Mouse (Mus musculus): Measurements from ENCODE around the gene Idh2. TPM values are rescaled to one million over a fixed set of nuclear protein-coding genes. Genes with fewer than 3 reads are reported as not detected.

The Idh2 gene
- polyA plus RNA-seq, 1 experiment = 48.6 TPM

- no peak for TF ChIP-seq POLR2A (IDR thresholded peaks at IDR 0.05; ENCODE audit: borderline replicate concordance, low read depth, low read length)
- TF ChIP-seq CTCF (IDR thresholded peaks at IDR 0.05; ENCODE audit: low read depth, low read length) = no peak
- Histone ChIP-seq H3K27ac (ENCODE audit: insufficient read depth, low read depth, low read length) (no peak overlapping the region), H3K4me1 (ENCODE audit: control insufficient read depth, insufficient read depth, low read length) (peaks cover 13% of the 10 kb centered on the region), H3K4me3 (ENCODE audit: insufficient read depth, low read length) (no peak overlapping the region)
These were observed 14.1 kb upstream of the Idh2 start for GRCm38 (mm10) chr7:80129278-80129677.

GRCm38 (mm10) chr7:80123672-80124071, 8.5 kb upstream of the Idh2 start:
- no peak overlapping the region for H3K27ac ChIP-seq (ENCODE audit: insufficient read depth, low read depth, low read length)
- no peak overlapping the region for H3K4me3 ChIP-seq (ENCODE audit: insufficient read depth, low read length)
- no peak for TF ChIP-seq CTCF (IDR thresholded peaks at IDR 0.05; ENCODE audit: low read depth, low read length)
- no peak for TF ChIP-seq POLR2A (IDR thresholded peaks at IDR 0.05; ENCODE audit: borderline replicate concordance, low read depth, low read length)
- H3K4me1 ChIP-seq (ENCODE audit: control insufficient read depth, insufficient read depth, low read length) = peaks cover 17% of the 10 kb centered on the region

- Histone ChIP-seq H3K4me3 (ENCODE audit: insufficient read depth, low read length) (no peak overlapping the region), H3K4me1 (ENCODE audit: control insufficient read depth, insufficient read depth, low read length) (peaks cover 17% of the 10 kb centered on the region), H3K27ac (ENCODE audit: insufficient read depth, low read depth, low read length) (peak overlapping the region; percentile 26; the same call in 1 of the 2 replicates)
These were observed 7.9 kb upstream of the Idh2 start for GRCm38 (mm10) chr7:80123115-80123514.

GRCm38 (mm10) chr7:80121083-80121482, 5.9 kb upstream of the Idh2 start:
- Histone ChIP-seq H3K27ac (ENCODE audit: insufficient read depth, low read depth, low read length) (no peak overlapping the region), H3K4me1 (ENCODE audit: control insufficient read depth, insufficient read depth, low read length) (peaks cover 12% of the 10 kb centered on the region)
- TF ChIP-seq POLR2A (IDR thresholded peaks at IDR 0.05; ENCODE audit: borderline replicate concordance, low read depth, low read length) = no peak
- TF ChIP-seq CTCF (IDR thresholded peaks at IDR 0.05; ENCODE audit: low read depth, low read length) = no peak

More at GRCm38 (mm10) chr7:80123115-80123514, 7.9 kb upstream of the Idh2 start:
- TF ChIP-seq POLR2A (IDR thresholded peaks at IDR 0.05; ENCODE audit: borderline replicate concordance, low read depth, low read length) = no peak
- no peak for TF ChIP-seq CTCF (IDR thresholded peaks at IDR 0.05; ENCODE audit: low read depth, low read length)

GRCm38 (mm10) chr7:80119198-80119597, 4.0 kb upstream of the Idh2 start:
- peaks cover 15% of the 10 kb centered on the region for H3K4me1 ChIP-seq (ENCODE audit: control insufficient read depth, insufficient read depth, low read length)
- H3K4me3 ChIP-seq (ENCODE audit: insufficient read depth, low read length) = no peak overlapping the region
- TF ChIP-seq CTCF (IDR thresholded peaks at IDR 0.05; ENCODE audit: low read depth, low read length) (no peak), POLR2A (IDR thresholded peaks at IDR 0.05; ENCODE audit: borderline replicate concordance, low read depth, low read length) (no peak)
- no peak overlapping the region for H3K27ac ChIP-seq (ENCODE audit: insufficient read depth, low read depth, low read length)

More at GRCm38 (mm10) chr7:80121083-80121482, 5.9 kb upstream of the Idh2 start:
- H3K4me3 ChIP-seq (ENCODE audit: insufficient read depth, low read length) = no peak overlapping the region

- TF ChIP-seq CTCF (IDR thresholded peaks at IDR 0.05; ENCODE audit: low read depth, low read length) = no peak
- TF ChIP-seq POLR2A (IDR thresholded peaks at IDR 0.05; ENCODE audit: borderline replicate concordance, low read depth, low read length) = no peak
- no peak overlapping the region for H3K27ac ChIP-seq (ENCODE audit: insufficient read depth, low read depth, low read length)
- peaks cover 23% of the 10 kb centered on the region for H3K4me1 ChIP-seq (ENCODE audit: control insufficient read depth, insufficient read depth, low read length)
- no peak overlapping the region for H3K4me3 ChIP-seq (ENCODE audit: insufficient read depth, low read length)
These were observed 966 bp upstream of the Idh2 start for GRCm38 (mm10) chr7:80116158-80116557.

- TF ChIP-seq POLR2A (IDR thresholded peaks at IDR 0.05; ENCODE audit: borderline replicate concordance, low read depth, low read length) = no peak
- TF ChIP-seq CTCF (IDR thresholded peaks at IDR 0.05; ENCODE audit: low read depth, low read length) = no peak
- peak overlapping the region; percentile 84 for H3K27ac ChIP-seq (ENCODE audit: insufficient read depth, low read depth, low read length)
- peak overlapping the region; percentile 95 for H3K4me3 ChIP-seq (ENCODE audit: insufficient read depth, low read length)
- H3K4me1 ChIP-seq (ENCODE audit: control insufficient read depth, insufficient read depth, low read length) = peaks cover 31% of the 10 kb centered on the region
These were observed 555 bp downstream of the Idh2 start for GRCm38 (mm10) chr7:80114451-80115223.

- Histone ChIP-seq H3K4me3 (ENCODE audit: insufficient read depth, low read length) (peak overlapping the region; percentile 95), H3K27ac (ENCODE audit: insufficient read depth, low read depth, low read length) (peak overlapping the region; percentile 84), H3K4me1 (ENCODE audit: control insufficient read depth, insufficient read depth, low read length) (peaks cover 36% of the 10 kb centered on the region)
- TF ChIP-seq POLR2A (IDR thresholded peaks at IDR 0.05; ENCODE audit: borderline replicate concordance, low read depth, low read length) (no peak), CTCF (IDR thresholded peaks at IDR 0.05; ENCODE audit: low read depth, low read length) (no peak)
These were observed 1.2 kb downstream of the Idh2 start for GRCm38 (mm10) chr7:80113989-80114388.

- Histone ChIP-seq H3K27ac (ENCODE audit: insufficient read depth, low read depth, low read length) (no peak overlapping the region), H3K4me1 (ENCODE audit: control insufficient read depth, insufficient read depth, low read length) (peaks cover 38% of the 10 kb centered on the region), H3K4me3 (ENCODE audit: insufficient read depth, low read length) (no peak overlapping the region)
- no peak for TF ChIP-seq POLR2A (IDR thresholded peaks at IDR 0.05; ENCODE audit: borderline replicate concordance, low read depth, low read length)
- TF ChIP-seq CTCF (IDR thresholded peaks at IDR 0.05; ENCODE audit: low read depth, low read length) = no peak
These were observed 3.8 kb downstream of the Idh2 start for GRCm38 (mm10) chr7:80111066-80112045.
